Mouse (Mus musculus) hindbrain, postnatal 0 days (tissue): ENCODE measurements around the gene Bclaf1. TPM values are rescaled to one million over a fixed set of nuclear protein-coding genes. Genes with fewer than 3 reads are reported as not detected.

Experiments used
- ATAC-seq: fragments of 200-750 bp; cut with Nextera tagmentation; 2 replicates; pipeline ENCODE4 v1.8.0; 2017; ENCODE audit warnings: mild to moderate bottlenecking, moderate TSS enrichment, moderate library complexity
- DNase-seq: peaks from one replicate; pipeline ENCODE4 v3.0.0-alpha.2; 2015; ENCODE audit warnings: low spot score
- H3K27ac ChIP-seq: fragments of 300-500 bp; sonication (generic); 2 replicates; pipeline ENCODE4 v1.5.1; 2014; ENCODE audit warnings: mild to moderate bottlenecking
- H3K27me3 ChIP-seq: fragments of 300-500 bp; sonication (generic); 2 replicates; pipeline ENCODE4 v1.6.1; 2014; ENCODE audit warnings: low read length, mixed read lengths; ENCODE audit not compliant: insufficient read depth
- H3K36me3 ChIP-seq: fragments of 300-500 bp; sonication (generic); 2 replicates; pipeline ENCODE4 v1.6.1; 2014; ENCODE audit warnings: low read length, mixed read lengths; ENCODE audit not compliant: insufficient read depth
- H3K4me1 ChIP-seq: fragments of 300-500 bp; sonication (generic); 2 replicates; pipeline ENCODE4 v1.6.1; 2014; ENCODE audit warnings: antibody characterized with exemption, low read length, mixed read lengths; ENCODE audit not compliant: insufficient read depth
- H3K4me2 ChIP-seq: fragments of 300-500 bp; sonication (generic); 2 replicates; pipeline ENCODE4 v1.6.1; 2014; ENCODE audit warnings: low read depth, mild to moderate bottlenecking, low read length, moderate library complexity, mixed read lengths
- H3K4me3 ChIP-seq: fragments of 300-500 bp; sonication (generic); 2 replicates; pipeline ENCODE4 v1.5.1; 2014; ENCODE audit warnings: low read length
- H3K9ac ChIP-seq: fragments of 300-500 bp; sonication (generic); replicated peaks from 2 replicates; pipeline ENCODE4 v1.6.1; 2014; ENCODE audit warnings: mild to moderate bottlenecking, low read length, moderate library complexity, mixed read lengths
- H3K9me3 ChIP-seq: fragments of 300-500 bp; sonication (generic); 2 replicates; pipeline ENCODE4 v1.6.1; 2016; ENCODE audit warnings: low read length, mixed read lengths
- CTCF ChIP-seq: IDR thresholded peaks from 2 replicates; pipeline ENCODE4 v1.5.1; 2016; ENCODE audit warnings: antibody characterized with exemption, control low read depth, low read depth
- WGBS: fragments of 180-500 bp; shearing (Covaris S2); extraction: QIAGEN DNeasy Blood & Tissue Kit; methylation state at CpG from one replicate; pipeline ENCODE4 v1.1.7; 2014; 5-methylcytosine and 5-hydroxymethylcytosine counted together
- polyA plus RNA-seq: library from polyadenylated mRNA; unstranded; fragments of >200 nt; fragmentation: Nextera tagmentation; extraction: Ambion mirVana; gene quantifications from 2 replicates; pipeline ENCODE4 v1.2.1, GENCODE M21; 2015
- total RNA-seq: library from RNA; depleted of rRNA; stranded (reverse); fragments of >200 nt; gene quantifications from 2 replicates; pipeline ENCODE4 v1.2.3, GENCODE M21; 2014

The Bclaf1 gene
- total and polyA plus RNA-seq, 2 experiments from 2014 or later, result 83.4 to 96.2 TPM

DNA sequence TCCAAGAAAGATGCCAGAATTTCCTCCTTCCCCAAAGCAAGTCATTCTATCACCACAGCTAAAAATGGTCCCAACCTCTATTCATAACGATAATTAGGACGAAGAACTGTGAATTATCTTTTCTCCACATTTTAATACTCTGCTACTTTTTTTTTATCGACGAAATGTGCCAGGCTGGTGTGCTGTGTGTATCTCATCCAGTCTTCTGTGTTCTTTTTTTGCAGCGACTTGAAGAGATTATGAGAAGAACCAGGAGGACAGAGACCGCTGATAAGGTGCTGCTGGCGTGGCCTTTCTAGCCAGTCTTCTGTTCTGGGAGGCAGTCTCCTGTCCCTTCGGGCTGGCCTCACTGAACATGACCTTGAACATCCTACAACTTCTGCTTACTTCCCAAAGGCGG lies 38.2 kb upstream of the Bclaf1 start:
- ATAC-seq (no peak), DNase-seq (no peak)
- H3K4me2 ChIP-seq, result no peak overlapping the region
- WGBS, result 86% methylated on average over 9 of the region's 9 CpGs
- no peaks in the 10 kb centered on the region for H3K9me3 ChIP-seq
- H3K27me3 ChIP-seq, result no peaks in the 10 kb centered on the region
- H3K27ac ChIP-seq, result no peak overlapping the region
- no peak for TF ChIP-seq CTCF
- no peaks in the 10 kb centered on the region for H3K4me1 ChIP-seq
- H3K36me3 ChIP-seq, result no peaks in the 10 kb centered on the region
- no peak overlapping the region for H3K4me3 ChIP-seq
- no peak overlapping the region for H3K9ac ChIP-seq

- 76% methylated on average over 2 of the region's 2 CpGs for WGBS
- ATAC-seq, result no peak
- H3K4me3 ChIP-seq, result no peak overlapping the region
These were observed 30.8 kb upstream of the Bclaf1 start for GRCm38 (mm10) chr10:20281456-20281855.

GRCm38 (mm10) chr10:20285289-20285975 lies 26.8 kb upstream of the Bclaf1 start:
- Histone ChIP-seq H3K4me3 (no peak overlapping the region), H3K4me2 (0 out of 2 replicates have a peak overlapping the region, but pooled peaks have one; percentile 31), H3K4me1 (peaks cover 7% of the 10 kb centered on the region), H3K36me3 (no peaks in the 10 kb centered on the region), H3K9me3 (no peaks in the 10 kb centered on the region), H3K27ac (peak overlapping the region; percentile 59; the same call in 1 of the 2 replicates), H3K27me3 (no peaks in the 10 kb centered on the region), H3K9ac (peak overlapping the region; percentile 21)
- WGBS, result 10% methylated on average over 10 of the region's 10 CpGs
- TF ChIP-seq CTCF, result no peak
- DNase-seq (peak; percentile 71), ATAC-seq (peak; percentile 89)

More at GRCm38 (mm10) chr10:20281456-20281855, 30.8 kb upstream of the Bclaf1 start:
- Histone ChIP-seq H3K36me3 (no peaks in the 10 kb centered on the region), H3K27me3 (no peaks in the 10 kb centered on the region), H3K4me2 (no peak overlapping the region), H3K27ac (no peak overlapping the region), H3K9me3 (no peaks in the 10 kb centered on the region), H3K9ac (no peak overlapping the region), H3K4me1 (peaks cover 7% of the 10 kb centered on the region)
- DNase-seq, result no peak
- TF ChIP-seq CTCF, result no peak

DNA sequence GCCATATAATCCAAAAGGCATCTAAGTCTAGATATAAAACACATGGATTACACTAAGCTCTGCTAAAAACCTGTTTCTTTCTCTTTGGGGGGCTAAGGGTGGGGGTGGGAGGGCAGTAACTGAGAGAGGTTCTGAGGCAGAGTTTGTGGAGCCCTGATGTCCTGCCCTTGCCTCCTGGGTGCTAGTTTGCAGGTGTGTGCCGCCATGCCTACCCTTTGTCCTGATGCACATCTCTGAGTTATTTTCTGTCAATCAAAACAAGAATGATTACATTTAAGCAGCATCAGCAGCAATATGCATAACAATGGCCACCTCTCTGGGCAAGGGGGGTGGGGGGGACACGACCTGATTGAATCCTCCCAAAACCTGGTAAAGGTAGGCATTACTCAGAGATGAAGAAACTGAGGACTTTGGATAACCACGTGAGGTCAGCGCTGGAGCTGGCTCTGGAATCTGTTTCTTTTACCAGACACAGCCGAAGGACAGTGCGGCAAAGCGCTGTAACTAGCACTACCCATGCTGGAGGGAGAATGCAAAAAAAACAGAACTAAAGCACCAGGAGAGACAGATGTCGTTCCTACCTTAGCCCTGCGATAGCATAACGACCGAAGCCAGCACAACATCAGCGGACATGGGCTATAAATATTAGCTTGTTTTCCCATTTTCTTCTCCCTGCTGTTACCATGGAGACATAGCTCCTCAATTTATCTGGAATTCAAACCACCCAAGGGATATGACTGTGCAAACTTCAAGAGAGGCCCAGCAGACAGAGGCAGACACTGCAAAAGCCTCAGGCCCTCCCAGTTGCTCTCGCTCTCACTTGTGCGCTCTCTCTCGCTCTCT lies 26.1 kb upstream of the Bclaf1 start:
- peak; percentile 63 for DNase-seq
- 17% methylated on average over 15 of the region's 15 CpGs for WGBS
- peak overlapping the region; percentile 31; the same call in 1 of the 2 replicates for H3K4me2 ChIP-seq
- H3K36me3 ChIP-seq, result no peaks in the 10 kb centered on the region
- peak overlapping the region; percentile 59 for H3K27ac ChIP-seq
- no peaks in the 10 kb centered on the region for H3K27me3 ChIP-seq
- no peak for TF ChIP-seq CTCF
- H3K4me1 ChIP-seq, result peaks cover 7% of the 10 kb centered on the region
- H3K9ac ChIP-seq, result peak overlapping the region; percentile 21
- no peak overlapping the region for H3K4me3 ChIP-seq
- H3K9me3 ChIP-seq, result no peaks in the 10 kb centered on the region
- ATAC-seq, result peak; percentile 57

- Histone ChIP-seq H3K27ac (no peak overlapping the region), H3K9me3 (no peaks in the 10 kb centered on the region), H3K27me3 (no peaks in the 10 kb centered on the region), H3K4me3 (no peak overlapping the region), H3K9ac (no peak overlapping the region), H3K4me2 (no peak overlapping the region), H3K36me3 (no peaks in the 10 kb centered on the region), H3K4me1 (peaks cover 7% of the 10 kb centered on the region)
- no peak for ATAC-seq
- 30% methylated on average over 6 of the region's 6 CpGs for WGBS
- no peak for TF ChIP-seq CTCF
- DNase-seq, result no peak
These were observed 24.9 kb upstream of the Bclaf1 start for GRCm38 (mm10) chr10:20287369-20287768.

GRCm38 (mm10) chr10:20290467-20290883 lies 21.8 kb upstream of the Bclaf1 start:
- Histone ChIP-seq H3K9me3 (no peaks in the 10 kb centered on the region), H3K4me3 (peak overlapping the region; percentile 13; the same call in 1 of the 2 replicates), H3K27me3 (no peaks in the 10 kb centered on the region), H3K36me3 (no peaks in the 10 kb centered on the region), H3K27ac (peak overlapping the region; percentile 0; the same call in 1 of the 2 replicates), H3K4me2 (peak overlapping the region; percentile 50), H3K4me1 (peaks cover 7% of the 10 kb centered on the region), H3K9ac (peak overlapping the region; percentile 36)
- peak; percentile 90 for TF ChIP-seq CTCF
- peak; percentile 48; the same call in 1 of the 2 replicates for ATAC-seq
- WGBS, result 6% methylated on average over 11 of the region's 11 CpGs
- peak; percentile 95 for DNase-seq
